Mouse (Mus musculus): ENCODE data around the gene Islr.
A peak's percentile ranks its signal among the peaks of the same experiment; 100 is the strongest.

Gene Islr

GRCm38 (mm10) chr9:58153095-58153494 lies 51.0 kb downstream of the Islr start:
- no peak for DNase-seq (ENCODE audit: low read depth in 2 of 2, low spot score in 2 of 2)

GRCm38 (mm10) chr9:58150733-58151361 lies 53.3 kb downstream of the Islr start:
- DNase-seq (ENCODE audit: low read depth in 2 of 2, low spot score in 2 of 2) = peak in 1 of 2 experiments; percentile 24

GRCm38 (mm10) chr9:58148806-58149205 lies 55.3 kb downstream of the Islr start:
- DNase-seq (ENCODE audit: low read depth in 2 of 2, low spot score in 2 of 2) = no peak

GRCm38 (mm10) chr9:58145417-58145816 lies 58.7 kb downstream of the Islr start:
- no peak for DNase-seq (ENCODE audit: low read depth in 2 of 2, low spot score in 2 of 2)

- DNase-seq (ENCODE audit: low read depth in 2 of 2, low spot score in 2 of 2) = no peak
These were observed 59.4 kb downstream of the Islr start for GRCm38 (mm10) chr9:58144664-58145063.

- DNase-seq (ENCODE audit: low read depth in 2 of 2, low spot score in 2 of 2) = no peak
These were observed 60.7 kb downstream of the Islr start for GRCm38 (mm10) chr9:58143419-58143818.

- DNase-seq (ENCODE audit: low read depth in 2 of 2, low spot score in 2 of 2) = peak; percentile 59 to 65
These were observed 64.2 kb downstream of the Islr start for GRCm38 (mm10) chr9:58139947-58140346.

GRCm38 (mm10) chr9:58135921-58136321 lies 68.2 kb downstream of the Islr start:
- DNase-seq (ENCODE audit: low read depth in 2 of 2, low spot score in 2 of 2) = no peak

- no peak for DNase-seq (ENCODE audit: low read depth in 2 of 2, low spot score in 2 of 2)
These were observed 69.2 kb downstream of the Islr start for GRCm38 (mm10) chr9:58134906-58135305.

- peak in 1 of 2 experiments; percentile 40 for DNase-seq (ENCODE audit: low read depth in 2 of 2, low spot score in 2 of 2)
These were observed 69.9 kb downstream of the Islr start for GRCm38 (mm10) chr9:58133893-58134884.

GRCm38 (mm10) chr9:58131735-58132134 lies 72.4 kb downstream of the Islr start:
- peak; percentile 42 to 54 for DNase-seq (ENCODE audit: low read depth in 2 of 2, low spot score in 2 of 2)

- no peak for DNase-seq (ENCODE audit: low read depth in 2 of 2, low spot score in 2 of 2)
These were observed 73.2 kb downstream of the Islr start for GRCm38 (mm10) chr9:58130909-58131308.

- no peak for DNase-seq (ENCODE audit: low read depth in 2 of 2, low spot score in 2 of 2)
These were observed 74.6 kb downstream of the Islr start for GRCm38 (mm10) chr9:58129508-58129907.

GRCm38 (mm10) chr9:58128926-58129413 lies 75.1 kb downstream of the Islr start:
- no peak for DNase-seq (ENCODE audit: low read depth in 2 of 2, low spot score in 2 of 2)

- no peak for DNase-seq (ENCODE audit: low read depth in 2 of 2, low spot score in 2 of 2)
These were observed 78.3 kb downstream of the Islr start for GRCm38 (mm10) chr9:58125811-58126210.

GRCm38 (mm10) chr9:58125085-58125484 lies 79.0 kb downstream of the Islr start:
- DNase-seq (ENCODE audit: low read depth in 2 of 2, low spot score in 2 of 2) = no peak

- no peak for DNase-seq (ENCODE audit: low read depth in 2 of 2, low spot score in 2 of 2)
These were observed 85.4 kb downstream of the Islr start, which contains the start of gene Ccdc33 for GRCm38 (mm10) chr9:58118671-58119070. Ccdc33 (minus strand) TSS chr9:58118823.

- no peak for DNase-seq (ENCODE audit: low read depth in 2 of 2, low spot score in 2 of 2)
These were observed 88.0 kb downstream of the Islr start for GRCm38 (mm10) chr9:58116024-58116651.

GRCm38 (mm10) chr9:58115297-58115925 lies 88.7 kb downstream of the Islr start:
- DNase-seq (ENCODE audit: low read depth in 2 of 2, low spot score in 2 of 2) = no peak

GRCm38 (mm10) chr9:58114019-58114418 lies 90.1 kb downstream of the Islr start:
- DNase-seq (ENCODE audit: low read depth in 2 of 2, low spot score in 2 of 2) = no peak

Measured in CD8-positive naive resting alpha-beta T cell, adult 2 months (primary cell).